Mouse (Mus musculus): ENCODE measurements around the gene Svopl.

- TF ChIP-seq GATA1 (IDR thresholded peaks at IDR 0.05; ENCODE audit: low read length) = no peak
- TF ChIP-seq TAL1 (IDR thresholded peaks at IDR 0.05; ENCODE audit: low read length) = no peak
Observed at GRCm38 (mm10) chr6:38092539-38092938, 45.7 kb upstream of the Svopl start.
